Mouse (Mus musculus) olfactory bulb, adult 2 months (tissue): ENCODE results near the gene Adamtsl5.

Experiments
- CTCF ChIP-seq: fragments of 200-500 bp; IDR thresholded peaks from 2 replicates; pipeline ENCODE4 v1.5.1; 2012; ENCODE audit warnings: low read depth, mild to moderate bottlenecking, low read length, moderate library complexity; ENCODE audit not compliant: insufficient read depth
- POLR2A ChIP-seq: fragments of 200-500 bp; IDR thresholded peaks from 2 replicates; pipeline ENCODE4 v1.6.1; 2012; ENCODE audit warnings: mild to moderate bottlenecking, low read depth, low read length, moderate library complexity; ENCODE audit not compliant: insufficient read depth

GRCm38 (mm10) chr10:80331636-80332524, 16.3 kb downstream of the Adamtsl5 start:
- no peak for TF ChIP-seq CTCF
- no peak for TF ChIP-seq POLR2A
